Mouse (Mus musculus) liver, adult 2 months (tissue): ENCODE measurements around the gene Eefsec.

Source experiments
- CTCF ChIP-seq: fragments of 200-500 bp; IDR thresholded peaks from 2 replicates; pipeline ENCODE4 v1.5.1; 2011; ENCODE audit warnings: low read depth, low read length, control low read depth
- POLR2A ChIP-seq: fragments of 200-500 bp; IDR thresholded peaks from 2 replicates; pipeline ENCODE4 v1.6.1; 2011; ENCODE audit warnings: low read length, control low read depth; ENCODE audit not compliant: insufficient read depth; ENCODE audit errors: extremely low read depth

DNA sequence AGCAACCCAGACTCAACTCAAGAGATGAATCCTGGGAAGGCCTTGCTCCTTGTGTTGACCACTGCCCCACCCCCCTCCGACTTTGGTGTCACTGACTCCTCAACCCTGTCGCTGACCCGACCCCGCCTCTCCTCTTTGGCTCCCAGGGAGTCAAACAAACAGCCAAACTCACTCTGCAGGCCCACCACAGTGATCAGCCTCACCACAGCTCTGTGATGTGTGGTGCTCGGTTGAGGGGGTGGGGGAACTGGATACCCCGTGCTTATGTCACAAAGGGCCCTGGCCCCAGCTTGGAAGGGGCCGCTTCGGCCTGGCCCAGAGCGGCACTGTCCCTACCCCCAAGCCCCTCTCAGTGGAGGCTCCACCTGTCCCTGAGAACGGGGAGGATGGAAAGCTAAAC, 224.4 kb downstream of the Eefsec start, which contains the start of gene Dnajb8:
- no peak for TF ChIP-seq CTCF
- TF ChIP-seq POLR2A, result no peak
